Mouse (Mus musculus) liver, adult 2 months (tissue): ENCODE data around the gene a.

ENCODE experiments used
- CTCF ChIP-seq: fragments of 200-500 bp; IDR thresholded peaks from 2 replicates; pipeline ENCODE4 v1.5.1; 2011; ENCODE audit warnings: low read depth, low read length, control low read depth
- POLR2A ChIP-seq: fragments of 200-500 bp; IDR thresholded peaks from 2 replicates; pipeline ENCODE4 v1.6.1; 2011; ENCODE audit warnings: low read length, control low read depth; ENCODE audit not compliant: insufficient read depth; ENCODE audit errors: extremely low read depth

- TF ChIP-seq POLR2A (0 out of 2 replicates have a peak, but pooled peaks have one; percentile 42), CTCF (no peak)
These were observed 750 bp downstream of the a start for GRCm38 (mm10) chr2:154791661-154792642.
